Mouse (Mus musculus): Measurements from ENCODE around the gene Ppp4r1.

Ppp4r1 gene

DNA sequence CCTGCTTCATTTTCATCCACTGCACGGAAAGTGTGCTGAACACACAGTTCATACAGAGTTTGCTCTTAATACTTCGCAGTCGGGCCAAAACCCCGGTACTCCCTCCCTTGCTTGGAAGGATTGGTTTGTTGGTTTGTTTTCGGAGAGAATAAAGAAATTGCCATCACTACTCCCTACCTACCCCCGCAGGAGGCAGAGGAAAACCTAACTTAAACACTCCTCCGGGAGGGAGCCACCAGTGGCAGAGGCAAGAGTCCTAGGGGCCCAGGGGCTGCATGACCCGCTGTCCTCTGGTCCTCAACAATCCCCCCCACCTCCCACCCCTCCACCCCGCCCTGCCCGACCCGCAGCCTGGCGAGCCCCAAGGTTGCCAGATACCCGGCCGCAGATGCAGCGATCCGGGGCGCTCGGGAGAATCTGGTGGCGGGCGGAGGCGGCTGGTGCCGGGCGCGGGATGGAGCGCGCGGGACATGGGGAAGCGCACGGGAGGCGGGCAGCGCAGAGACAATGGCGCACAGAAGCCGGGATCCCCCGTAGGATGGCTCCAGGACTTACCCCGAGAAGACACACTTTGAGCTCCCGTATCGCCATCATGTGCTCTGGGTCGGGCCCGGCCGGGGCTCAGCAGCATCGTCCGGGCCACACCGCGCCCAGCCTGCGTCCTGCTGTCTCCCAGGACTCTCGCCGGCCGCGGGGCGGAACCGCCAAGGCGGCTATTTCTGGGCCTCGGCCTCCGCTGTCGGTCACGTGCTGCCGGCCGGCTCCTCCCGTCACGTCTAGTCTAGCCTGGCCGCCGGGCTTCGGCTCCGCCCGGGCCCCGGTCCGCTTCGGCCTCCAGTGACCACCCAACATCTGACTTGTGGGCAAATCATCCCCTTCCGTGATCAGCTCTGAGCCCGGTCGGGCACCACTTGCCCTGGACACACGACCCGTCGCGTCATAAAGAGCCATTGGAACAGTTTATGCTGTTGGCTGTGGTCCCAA, 10.1 kb upstream of the Ppp4r1 start, which contains the start of gene Rab31:
Rab31 (minus strand) TSS at position 802 of the 984 bp plus-strand sequence.
- peak; percentile 67 for DNase-seq (ENCODE audit: low read depth)

DNA sequence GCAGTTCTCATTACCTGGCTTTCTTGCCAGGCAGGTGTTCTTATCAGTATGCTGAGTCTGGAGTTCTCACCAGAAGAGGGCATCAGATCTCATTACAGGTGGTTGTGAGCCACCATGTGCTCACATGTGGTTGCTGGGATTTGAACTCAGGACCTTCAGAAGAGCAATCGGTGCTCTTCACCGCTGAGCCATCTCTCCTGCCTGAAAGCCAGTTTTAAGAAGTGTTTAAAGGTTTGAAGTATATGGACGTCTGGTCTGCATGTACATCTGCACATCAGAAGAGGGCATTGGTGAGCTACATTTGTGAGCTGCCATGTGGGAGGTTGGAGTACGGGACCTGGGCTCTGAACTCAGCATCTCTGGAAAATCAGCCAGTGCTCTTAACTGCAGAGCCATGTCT, 8.8 kb upstream of the Ppp4r1 start:
- DNase-seq (ENCODE audit: low read depth), result peak; percentile 64

DNA sequence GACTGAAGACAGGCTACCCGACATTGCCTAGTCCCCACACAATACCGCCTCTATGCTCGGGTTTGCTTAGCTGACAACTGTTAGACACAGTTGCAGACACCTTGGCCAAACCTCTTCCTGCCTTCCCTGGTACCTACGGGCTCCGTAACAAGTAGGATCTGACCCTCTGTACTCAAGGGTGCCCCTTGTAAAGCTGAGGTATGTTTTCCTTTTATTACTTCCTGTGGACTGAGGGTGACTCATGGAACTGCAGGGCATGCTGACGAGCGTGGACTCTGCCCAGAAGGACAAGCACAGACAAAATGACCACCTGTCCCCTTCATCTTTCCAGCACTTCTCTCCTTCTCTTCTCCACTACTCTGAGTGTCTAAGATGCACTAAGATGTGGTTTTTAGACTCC, 7.9 kb upstream of the Ppp4r1 start:
- DNase-seq (ENCODE audit: low read depth), result peak; percentile 53

DNA sequence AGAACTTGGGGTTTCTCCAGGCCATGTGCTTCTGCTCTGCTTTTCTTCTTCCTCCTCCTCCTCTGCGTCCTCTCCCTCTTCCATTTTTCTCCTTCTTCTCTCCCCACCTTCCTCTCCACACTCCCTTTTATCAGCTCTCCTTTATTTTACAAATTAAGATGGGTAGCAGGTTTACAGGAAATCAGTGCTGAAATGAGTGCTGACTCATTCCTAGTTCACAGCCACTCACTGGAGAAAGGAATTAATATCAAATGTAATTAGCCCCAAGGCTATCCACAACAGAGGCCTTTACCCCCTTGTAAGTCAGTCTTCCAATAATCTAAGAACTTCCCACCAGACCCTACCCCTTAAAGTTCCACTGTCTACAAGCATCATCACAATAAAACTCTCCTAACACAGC, 6.1 kb upstream of the Ppp4r1 start:
- DNase-seq (ENCODE audit: low read depth), result no peak

DNA sequence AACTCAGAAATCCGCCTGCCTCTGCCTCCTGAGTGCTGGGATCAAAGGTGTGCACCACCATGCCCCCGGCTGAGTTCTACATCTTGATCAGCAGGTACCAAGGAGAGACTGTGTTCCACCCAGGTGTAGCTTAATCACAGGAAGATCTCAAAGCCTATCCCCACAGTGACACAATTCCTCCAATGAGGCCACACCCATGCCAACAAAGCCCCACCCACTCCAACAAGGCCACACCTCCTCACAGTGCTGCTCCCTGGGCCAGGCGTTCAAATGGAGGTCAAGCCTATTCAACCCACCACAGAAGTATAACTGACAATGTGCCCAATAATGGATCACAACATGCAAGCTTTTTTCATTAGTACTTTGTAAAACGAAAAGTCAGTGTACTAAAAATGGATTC, 4.9 kb upstream of the Ppp4r1 start:
- no peak for DNase-seq (ENCODE audit: low read depth)

DNA sequence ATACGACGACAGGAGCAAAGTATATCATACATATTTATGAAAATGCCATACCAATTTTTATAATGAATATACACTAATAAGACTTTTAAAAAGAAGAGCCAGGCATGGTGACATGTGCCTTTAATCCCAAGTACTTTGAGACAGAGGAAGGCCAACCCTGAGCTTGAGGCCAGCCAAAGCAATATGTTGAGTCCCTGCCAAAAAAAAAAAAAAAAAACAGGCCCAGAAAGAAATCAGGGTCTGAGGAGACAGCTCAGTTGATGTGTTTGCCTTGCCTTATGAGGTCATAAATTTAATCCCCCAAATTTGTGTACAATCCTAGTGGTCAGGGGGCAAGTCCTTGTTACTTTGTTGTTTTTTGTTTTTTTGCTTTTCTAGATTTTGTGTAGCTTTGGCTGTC, 1.4 kb upstream of the Ppp4r1 start:
- DNase-seq (ENCODE audit: low read depth), result no peak

DNA sequence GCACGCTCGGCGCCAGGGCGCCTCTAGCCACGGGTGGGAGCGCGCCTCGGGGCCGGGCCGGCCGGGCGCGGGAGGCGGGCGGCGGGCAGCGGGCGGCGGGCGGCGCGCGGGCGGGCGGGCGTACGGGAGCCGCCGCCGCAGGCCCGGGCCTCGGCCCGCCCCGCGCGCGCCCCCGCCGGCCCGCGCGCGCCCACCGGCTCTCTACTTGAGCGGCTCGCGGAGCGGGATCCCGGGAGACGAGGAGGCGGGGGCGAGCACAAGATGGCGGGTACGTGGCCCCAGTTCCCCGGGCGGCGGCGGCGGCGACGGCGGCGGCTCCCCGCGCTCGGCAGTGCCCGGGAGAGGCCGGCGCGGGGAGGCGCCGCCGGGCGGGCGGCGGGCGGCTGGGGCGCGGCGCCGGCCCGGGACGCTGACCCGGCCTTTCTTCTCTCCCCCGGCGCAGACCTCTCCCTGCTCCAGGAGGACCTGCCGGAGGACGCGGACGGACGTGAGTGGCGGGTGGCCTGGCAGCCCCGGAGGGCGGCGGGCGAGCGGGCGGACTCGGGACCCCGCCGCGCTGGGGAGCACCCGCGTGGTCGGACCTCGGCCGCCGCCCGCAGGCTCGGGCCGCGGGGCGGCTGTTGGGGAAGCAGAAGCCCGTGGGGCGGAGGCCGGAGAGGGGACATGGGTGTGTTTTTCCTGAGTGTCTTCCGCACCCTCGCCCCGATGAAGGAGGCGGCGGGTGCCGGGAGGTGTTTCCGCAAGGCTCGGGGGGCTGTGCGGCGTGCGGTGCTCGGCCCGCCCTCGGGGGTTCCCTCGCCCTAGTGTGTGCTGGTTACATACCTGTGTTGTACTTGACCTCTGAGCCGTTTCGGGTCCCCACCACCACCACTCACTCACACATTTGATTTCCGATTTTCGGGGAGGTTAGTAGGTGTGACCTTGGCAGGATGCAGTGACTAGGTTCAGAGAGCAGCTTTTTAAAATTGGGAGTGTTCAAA, 1.1 kb downstream of the Ppp4r1 start:
- peak; percentile 66 for DNase-seq (ENCODE audit: low read depth)

DNA sequence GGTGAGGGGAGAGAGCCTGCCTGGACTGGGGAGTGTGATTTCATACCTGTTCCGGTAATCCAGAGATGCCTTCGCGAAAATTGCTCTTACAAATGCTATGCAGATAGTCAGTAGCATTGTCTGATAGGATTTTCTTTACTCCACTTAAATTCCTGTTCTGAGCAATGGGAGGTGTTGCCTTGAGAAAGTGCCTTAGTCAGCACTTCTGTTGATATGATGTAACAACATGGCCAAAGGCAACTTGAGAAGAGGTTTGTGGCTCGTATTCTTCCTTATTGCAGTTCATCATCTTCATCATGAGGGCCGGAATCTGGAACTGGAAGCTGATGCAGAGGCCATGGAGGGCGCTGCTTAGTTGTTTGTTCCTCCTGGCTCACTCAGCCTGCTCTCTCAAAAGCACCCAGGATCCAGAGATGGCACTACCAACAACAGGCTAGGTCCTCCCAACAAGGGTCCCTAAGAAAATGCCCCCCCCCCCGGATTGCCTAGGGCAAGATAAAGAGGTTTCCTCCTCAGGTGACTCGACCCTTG, 2.3 kb downstream of the Ppp4r1 start:
- DNase-seq (ENCODE audit: low read depth), result peak; percentile 63

DNA sequence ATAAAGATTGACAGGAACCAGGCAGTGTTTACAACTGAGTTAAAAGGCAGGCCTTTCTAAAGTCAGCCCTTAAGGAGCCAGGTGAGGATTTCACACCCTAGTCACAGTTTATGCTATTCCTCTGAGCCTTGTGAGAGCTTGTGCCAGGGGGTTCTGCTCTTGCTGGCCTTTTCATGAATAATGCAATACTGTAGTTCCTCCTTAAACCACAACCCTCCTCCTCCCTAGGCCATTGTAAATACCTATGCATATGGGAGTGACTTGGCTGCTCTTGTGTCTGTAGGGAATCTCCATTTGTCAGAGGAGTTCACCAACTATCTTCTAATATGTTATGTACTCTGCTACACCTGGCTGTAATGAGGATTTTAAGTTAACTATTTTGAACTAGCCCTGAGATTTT, 3.3 kb downstream of the Ppp4r1 start:
- no peak for DNase-seq (ENCODE audit: low read depth)

DNA sequence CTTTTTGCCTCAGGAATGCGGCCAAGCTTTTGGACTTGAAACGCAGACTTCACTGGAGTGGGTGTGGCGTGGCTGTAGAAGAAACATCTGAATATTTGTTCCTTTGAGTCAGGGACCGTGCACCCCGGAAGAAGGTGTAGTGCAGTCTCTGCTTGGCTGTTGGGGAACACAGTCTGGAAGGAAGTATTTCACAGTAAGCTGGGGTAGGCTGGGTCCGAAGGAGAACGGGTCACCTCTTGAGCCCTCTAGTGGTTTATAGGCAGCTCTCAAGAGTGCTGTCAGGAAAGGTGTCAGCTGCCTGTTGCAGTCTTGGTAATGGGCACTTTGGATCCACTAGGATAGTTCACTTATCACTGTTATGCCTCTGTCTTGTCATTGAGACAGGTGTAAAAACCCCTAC, 3.9 kb downstream of the Ppp4r1 start:
- DNase-seq (ENCODE audit: low read depth), result peak; percentile 61

DNA sequence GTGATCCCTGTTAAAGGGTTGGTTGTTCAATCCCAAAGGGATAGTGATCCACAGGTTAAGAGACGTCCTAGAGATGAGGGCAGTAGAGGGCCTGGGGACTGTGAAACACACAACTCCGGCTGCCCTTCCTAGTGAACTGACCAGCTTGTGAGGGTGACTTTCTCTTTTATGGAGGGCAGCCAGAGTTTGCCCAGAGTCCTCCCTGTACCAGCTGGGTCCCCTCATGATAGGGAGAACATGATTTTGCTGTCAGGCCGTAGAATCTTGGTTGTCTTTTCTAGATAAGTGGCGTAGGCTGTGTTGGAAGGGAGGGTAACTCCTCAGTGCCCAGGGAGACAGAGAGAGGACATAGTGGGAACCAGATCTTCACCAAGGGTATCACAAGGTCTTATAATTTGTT, 4.9 kb downstream of the Ppp4r1 start:
- no peak for DNase-seq (ENCODE audit: low read depth)

DNA sequence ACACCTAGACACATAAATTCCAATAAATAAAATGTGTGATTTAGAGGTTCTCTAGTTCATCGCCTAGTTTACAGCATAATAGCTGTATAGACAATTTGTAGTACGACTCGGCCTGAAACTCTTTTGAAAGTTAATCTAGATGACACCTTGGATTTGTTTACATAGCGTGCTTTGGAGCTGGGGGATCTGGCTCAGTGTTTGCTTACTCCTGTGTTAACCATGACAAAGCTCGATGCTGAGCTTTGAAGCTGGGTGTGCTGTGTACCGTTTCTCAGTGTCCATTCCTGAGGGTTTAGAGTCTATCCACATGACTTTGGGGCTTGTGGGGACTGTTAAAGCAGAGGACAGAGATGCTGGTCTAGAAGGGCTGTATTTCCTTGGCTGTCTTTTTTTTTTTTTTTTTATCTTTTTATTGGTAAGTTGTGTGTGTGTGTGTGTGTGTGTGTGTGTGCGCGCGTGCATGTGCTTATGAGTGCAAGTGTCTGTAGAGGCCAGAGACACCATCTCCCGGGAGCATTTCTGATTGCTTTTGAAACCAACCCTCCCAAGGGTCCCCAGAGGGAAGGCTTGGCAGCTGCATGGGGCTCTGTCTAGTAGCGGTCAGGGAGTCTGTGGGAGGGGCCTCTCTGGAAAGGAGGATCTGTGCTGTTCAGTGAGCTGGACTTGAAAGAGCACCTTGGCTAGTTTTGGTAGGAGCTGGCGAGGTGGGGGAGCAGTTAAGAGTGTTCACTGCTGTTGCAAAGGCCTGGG, 6.3 kb downstream of the Ppp4r1 start:
- DNase-seq (ENCODE audit: low read depth), result no peak

DNA sequence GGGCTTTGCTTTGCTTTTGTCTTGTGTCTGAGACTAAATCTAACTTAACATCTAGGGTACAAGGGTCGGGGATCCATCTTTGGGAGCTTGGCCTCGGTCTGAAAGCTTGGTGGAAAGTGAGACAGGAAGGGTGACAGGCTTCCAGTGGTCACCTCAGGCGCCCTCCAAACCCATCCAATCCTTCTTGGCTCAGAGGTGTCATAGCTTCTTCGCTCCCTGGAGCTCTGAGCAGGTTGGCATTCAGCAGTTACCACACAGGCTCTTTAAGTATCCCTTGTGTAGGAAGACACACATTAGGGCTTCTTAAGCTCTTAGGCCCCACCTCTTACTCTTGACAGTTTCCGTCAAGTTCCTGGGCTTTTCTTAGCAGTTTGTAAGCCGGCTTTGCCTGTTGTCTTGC, 7.2 kb downstream of the Ppp4r1 start:
- DNase-seq (ENCODE audit: low read depth), result no peak

DNA sequence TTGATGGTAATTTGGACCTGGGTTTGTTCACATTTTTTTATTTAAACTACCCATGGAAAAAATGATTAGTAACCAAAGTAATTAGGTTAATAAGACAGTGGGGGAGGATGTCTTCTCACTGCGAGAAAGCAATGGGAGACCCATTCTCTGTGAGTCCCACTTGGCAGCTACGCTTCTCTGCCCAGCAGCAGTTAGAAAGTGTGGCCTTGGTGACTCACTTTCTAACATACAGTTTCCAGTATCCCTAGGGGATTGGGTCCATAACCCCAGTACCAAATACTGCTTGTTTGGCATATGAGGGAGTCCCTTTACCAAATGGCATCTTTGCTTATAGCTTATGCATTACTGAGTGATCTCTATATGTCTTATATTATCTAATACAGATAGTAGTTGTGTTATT, 8.8 kb downstream of the Ppp4r1 start:
- no peak for DNase-seq (ENCODE audit: low read depth)

DNA sequence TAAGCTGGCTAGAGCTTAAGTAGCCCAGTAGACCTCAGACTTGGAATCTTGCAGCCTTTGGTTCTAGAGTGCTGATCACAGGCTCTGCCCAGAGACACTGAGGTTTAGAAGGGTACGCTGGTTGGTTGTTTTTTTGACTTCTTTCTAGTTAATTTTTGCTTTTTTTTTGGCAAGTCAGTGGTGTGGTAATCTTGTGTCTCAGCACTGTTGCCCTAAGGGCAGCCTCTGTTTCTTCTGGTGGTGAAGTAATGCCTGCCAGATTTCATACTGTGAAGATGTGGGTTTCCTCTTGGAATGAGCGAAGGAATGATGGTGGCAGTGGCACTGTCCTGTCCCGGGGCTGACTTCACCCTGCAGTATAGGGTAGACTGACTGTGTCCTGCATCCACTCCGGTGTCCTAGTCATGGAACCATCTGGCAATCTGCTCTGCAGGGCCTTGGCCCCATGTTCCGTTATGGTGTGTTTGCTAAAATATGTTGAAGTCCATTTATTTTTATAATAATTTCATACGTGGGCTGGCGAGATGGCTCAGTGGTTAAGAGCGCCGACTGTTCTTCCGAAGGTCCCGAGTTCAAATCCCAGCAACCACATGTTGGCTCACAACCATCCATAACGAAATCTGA, 11.0 kb downstream of the Ppp4r1 start:
- no peak for DNase-seq (ENCODE audit: low read depth)

DNA sequence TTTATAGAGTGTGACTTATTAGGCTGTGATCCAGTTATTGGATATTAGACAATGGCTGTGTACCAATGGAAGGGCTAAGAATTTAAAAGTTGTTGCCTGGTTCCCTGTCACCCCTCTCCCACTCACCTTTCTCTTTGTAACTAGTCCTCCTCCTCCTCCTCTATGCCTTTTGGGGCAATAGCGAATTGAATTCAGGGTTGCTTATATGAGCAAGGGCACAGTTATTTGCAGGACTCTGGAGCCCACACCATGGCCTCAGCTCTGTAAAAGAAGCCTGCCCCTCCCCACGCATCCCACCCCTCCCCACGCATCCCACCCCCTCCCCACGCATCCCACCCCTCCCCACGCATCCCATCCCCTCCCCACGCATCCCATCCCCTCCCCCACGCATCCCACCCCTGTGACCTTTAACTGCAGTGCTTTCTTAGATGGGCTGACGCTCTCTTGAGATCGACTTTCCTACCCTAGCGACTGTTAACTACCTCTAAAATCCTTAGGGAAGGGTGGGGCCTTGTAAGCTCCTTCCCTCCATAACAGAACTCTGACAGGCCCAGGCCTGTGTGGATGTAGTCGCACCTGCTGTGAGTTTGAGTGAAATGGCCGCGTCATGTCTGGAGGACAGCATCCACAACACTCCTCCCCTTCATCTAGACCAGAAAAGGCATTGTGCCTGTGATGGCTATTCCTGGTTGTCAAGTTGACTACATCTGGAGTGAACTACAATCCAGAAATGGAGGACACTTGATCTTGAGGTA, 11.9 kb downstream of the Ppp4r1 start:
- DNase-seq (ENCODE audit: low read depth), result no peak

DNA sequence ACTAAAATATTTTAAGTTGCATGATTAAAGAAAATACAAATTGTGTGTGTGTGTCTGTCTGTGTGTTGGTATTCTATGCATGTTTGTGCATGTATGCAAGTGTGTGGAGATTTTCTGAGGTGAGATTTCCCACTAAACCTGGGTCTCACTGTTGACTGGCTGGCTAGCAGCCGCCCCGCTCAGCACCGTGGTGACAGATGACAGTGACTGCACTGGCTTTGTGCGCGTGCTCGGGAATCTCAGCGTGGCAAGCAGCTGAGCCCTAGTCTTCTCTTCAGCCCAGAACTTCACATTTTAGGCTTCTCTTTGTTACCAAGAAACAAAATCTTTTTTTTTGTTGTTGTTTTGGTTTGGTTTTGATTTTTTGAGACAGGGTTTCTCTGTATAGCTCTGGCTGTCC, 13.7 kb downstream of the Ppp4r1 start:
- DNase-seq (ENCODE audit: low read depth), result no peak

DNA sequence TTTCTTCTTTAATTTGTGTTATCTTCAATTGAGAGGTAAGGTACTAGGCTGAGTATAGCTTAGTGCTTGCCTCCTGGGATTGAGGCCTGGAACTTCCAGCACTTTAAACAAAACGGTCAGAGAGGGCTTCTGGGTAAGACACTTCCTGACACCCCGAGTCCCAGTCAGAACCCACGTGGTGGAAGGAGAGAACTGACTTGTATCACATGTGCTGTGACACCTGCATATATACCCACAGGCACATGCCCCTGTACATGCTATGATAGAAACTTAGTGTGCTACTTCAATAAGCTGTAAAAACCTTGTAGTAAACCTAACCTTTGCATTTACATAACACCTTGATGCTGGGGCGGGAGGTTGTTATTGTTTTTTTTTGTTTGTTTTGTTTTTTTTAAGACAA, 16.1 kb downstream of the Ppp4r1 start:
- no peak for DNase-seq (ENCODE audit: low read depth)

DNA sequence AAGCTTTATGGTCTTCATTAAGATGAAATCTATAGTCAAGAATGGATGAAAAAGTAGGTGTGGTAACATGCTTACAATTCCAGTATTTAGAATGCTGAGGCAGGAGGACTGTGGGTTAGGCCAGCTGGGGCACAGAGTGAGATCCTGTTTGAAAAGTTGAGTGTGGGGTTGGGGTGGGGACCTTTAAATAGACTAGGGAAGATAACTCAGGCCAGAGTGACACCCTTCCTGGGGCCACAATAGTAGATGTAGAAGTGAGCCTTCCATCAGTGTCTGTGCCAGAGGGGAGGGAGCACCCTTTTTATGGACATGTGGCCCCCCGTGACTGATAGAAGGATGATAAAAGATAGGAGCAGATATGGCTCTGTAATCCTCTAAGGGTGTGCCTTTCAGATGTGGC, 17.0 kb downstream of the Ppp4r1 start:
- DNase-seq (ENCODE audit: low read depth), result no peak

DNA sequence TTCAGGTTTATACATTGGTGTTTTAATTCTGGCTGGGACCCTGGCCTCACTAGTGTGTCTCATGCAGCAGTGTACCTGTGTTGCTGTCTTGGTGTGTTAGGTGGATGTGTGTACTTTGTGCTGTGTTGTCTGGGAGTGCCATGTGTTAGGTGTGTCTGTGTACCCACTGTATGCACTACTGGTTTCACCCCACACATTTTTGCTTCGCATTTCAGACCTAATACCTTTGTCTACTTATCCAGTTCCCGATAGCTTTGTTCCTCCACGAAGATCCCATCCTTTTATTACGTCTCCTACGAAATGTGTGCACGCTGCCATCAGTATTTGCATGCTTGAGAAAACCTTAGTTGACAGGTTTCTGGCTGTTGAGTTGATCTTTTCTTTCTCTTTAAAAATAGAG, 18.1 kb downstream of the Ppp4r1 start:
- DNase-seq (ENCODE audit: low read depth), result no peak

DNA sequence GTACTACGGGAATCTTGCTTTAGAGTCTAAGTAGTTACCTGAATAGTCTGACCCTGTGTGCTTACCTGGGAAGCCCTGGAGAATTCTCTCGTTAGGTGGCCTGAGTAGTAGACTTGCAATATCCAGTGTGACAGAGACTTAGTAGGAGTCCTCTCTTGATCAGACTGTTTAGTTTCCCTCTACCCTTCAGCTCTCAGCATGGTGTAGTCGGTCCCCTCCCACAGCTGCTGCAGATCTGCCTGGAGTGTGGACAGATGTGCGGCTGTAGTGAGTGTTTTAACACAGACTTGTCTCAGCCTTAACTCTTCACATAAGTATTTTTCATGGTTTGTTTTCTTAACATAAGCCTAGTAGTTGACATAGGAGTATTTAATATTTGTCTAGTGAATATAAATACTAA, 19.7 kb downstream of the Ppp4r1 start:
- no peak for DNase-seq (ENCODE audit: low read depth)
